Mouse (Mus musculus) CD8-positive naive resting alpha-beta T cell, adult 57 days (primary cell): ENCODE results near the gene Olfr154. TPM values are rescaled to one million over a fixed set of nuclear protein-coding genes. Genes with fewer than 3 reads are reported as not detected.

Experiments
- total RNA-seq: library from RNA; stranded (reverse); gene quantifications from one replicate; pipeline ENCODE4 v1.2.4, GENCODE M21; 2023

Gene Olfr154
- total RNA-seq: not detected

GRCm38 (mm10) chr2:85664355-85664754 is at the start of gene Olfr154:
TSS of gene Olfr154 (minus strand) at chr2:85664455.

DNA sequence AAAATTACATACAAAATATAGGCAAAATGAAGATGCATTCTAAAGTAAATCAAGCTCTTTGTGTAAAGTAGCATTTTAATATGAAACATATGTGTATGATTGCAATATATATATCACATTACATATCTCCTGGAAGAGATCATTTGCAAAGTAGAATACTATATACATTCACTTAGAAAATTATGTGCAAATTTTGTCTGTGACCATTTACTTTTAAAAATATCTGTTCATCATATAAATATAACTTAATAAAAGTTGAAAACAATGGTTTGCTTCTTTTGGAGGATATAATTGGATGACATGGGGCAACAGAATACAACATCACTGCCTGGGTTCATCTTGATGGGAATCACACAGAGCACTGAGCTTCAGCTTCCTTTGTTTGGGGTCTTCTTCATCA is 24.9 kb upstream of the Olfr154 start, which contains the start of gene Olfr1008:
Gene Olfr1008, plus strand, starts transcription at position 301 of the 400 bp plus-strand sequence.

DNA sequence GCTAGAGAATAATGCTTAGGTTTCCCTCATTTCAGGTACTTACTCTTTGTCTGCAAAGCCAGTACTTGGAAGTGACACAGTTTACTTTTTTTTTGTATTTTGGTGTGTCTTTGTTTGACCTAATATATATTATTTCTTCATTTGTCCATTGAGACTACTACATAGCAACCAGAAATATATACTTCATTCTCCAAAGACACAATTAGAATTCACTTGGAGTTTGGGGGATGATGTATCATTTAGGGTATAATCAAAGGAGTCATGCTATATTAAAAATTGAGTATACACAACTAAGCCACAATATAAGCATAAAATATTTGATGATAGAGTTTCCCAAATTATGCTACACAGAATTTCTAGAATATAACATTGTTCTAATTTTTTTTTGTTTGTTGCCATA is 14.4 kb upstream of the Olfr154 start, which contains the start of gene Olfr1006:
Gene Olfr1006, minus strand, starts transcription at position 101 of the 400 bp plus-strand sequence.

GRCm38 (mm10) chr2:85650604-85651003 is 13.7 kb downstream of the Olfr154 start, which contains the start of gene Olfr1002:
TSS of gene Olfr1002 (minus strand) at chr2:85650704.

Other genes with a start within 250 kb of the Olfr154 start
- not detected for gene Olfr993, start 249.6 kb downstream of the Olfr154 start, total RNA-seq
- gene Olfr994, start 228.0 kb downstream of the Olfr154 start, total RNA-seq: not detected
- not detected for gene Olfr995, start 220.8 kb downstream of the Olfr154 start, total RNA-seq
- gene 4833423E24Rik, start 145.4 kb downstream of the Olfr154 start, total RNA-seq: not detected
- gene Olfr996, start 85.2 kb downstream of the Olfr154 start, total RNA-seq: not detected
- not detected for gene Olfr998, start 75.5 kb downstream of the Olfr154 start, total RNA-seq
- not detected for gene Olfr1000, start 52.6 kb downstream of the Olfr154 start, total RNA-seq
- not detected for gene Olfr1002, start 13.8 kb downstream of the Olfr154 start, total RNA-seq
- gene Olfr1006, start 14.3 kb upstream of the Olfr154 start, total RNA-seq: not detected
- gene Olfr1008, start 25.0 kb upstream of the Olfr154 start, total RNA-seq: not detected
- gene Olfr1009, start 51.0 kb upstream of the Olfr154 start, total RNA-seq: not detected
- gene Olfr1012, start 98.3 kb upstream of the Olfr154 start, total RNA-seq: not detected
- not detected for gene Olfr1013, start 102.6 kb upstream of the Olfr154 start, total RNA-seq
- gene Olfr1014, start 108.3 kb upstream of the Olfr154 start, total RNA-seq: not detected
- gene Olfr1015, start 117.6 kb upstream of the Olfr154 start, total RNA-seq: not detected
- not detected for gene Olfr1016, start 138.1 kb upstream of the Olfr154 start, total RNA-seq
- gene Olfr1018, start 154.0 kb upstream of the Olfr154 start, total RNA-seq: not detected
- not detected for gene Olfr1019, start 181.0 kb upstream of the Olfr154 start, total RNA-seq
- not detected for gene Olfr1020, start 182.6 kb upstream of the Olfr154 start, total RNA-seq
- not detected for gene Olfr1022, start 204.1 kb upstream of the Olfr154 start, total RNA-seq
- gene Olfr1023, start 221.2 kb upstream of the Olfr154 start, total RNA-seq: not detected
- gene Olfr1024, start 240.6 kb upstream of the Olfr154 start, total RNA-seq: not detected